Mouse (Mus musculus): ENCODE measurements at regions not wholly inside any gene's neighbourhood (a gene's known extent, or its start where the extent isn't known, plus 50 kb on each side); places are given as distances from the start of the nearest gene placed in this dataset.

DNA sequence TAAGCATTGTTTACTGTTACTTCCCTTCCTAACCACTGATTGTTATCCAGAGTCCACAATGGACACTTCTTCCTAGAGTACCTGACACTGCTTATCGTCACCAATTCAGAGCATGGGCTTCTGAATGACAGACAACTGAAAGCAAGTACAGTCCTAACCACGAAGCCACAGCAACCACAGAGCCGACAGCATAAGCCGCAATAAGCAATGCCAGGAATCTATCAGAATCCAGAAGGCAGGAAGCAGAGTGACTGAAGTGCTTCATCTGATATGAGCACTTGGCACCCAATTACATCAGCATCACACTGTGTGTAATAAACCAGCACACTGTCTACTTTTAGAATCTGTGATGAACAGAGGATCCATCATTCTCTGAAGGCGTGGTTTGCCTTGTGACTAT, 237.0 kb upstream of the Adcy2 start:
- Histone ChIP-seq H3K4me3 (ENCODE audit: low read length) (no peak overlapping the region), H3K27ac (ENCODE audit: low read depth, low read length) (no peak overlapping the region), H3K36me3 (ENCODE audit: control insufficient read depth, insufficient read depth, low read length) (no peaks in the 10 kb centered on the region), H3K4me1 (ENCODE audit: control insufficient read depth, insufficient read depth, low read depth, low read length) (no peaks in the 10 kb centered on the region), H3K4me2 (ENCODE audit: low read length) (no peak overlapping the region), H3K9me3 (ENCODE audit: control insufficient read depth, low read length) (no peaks in the 10 kb centered on the region), H3K27me3 (replicated peaks; ENCODE audit: control insufficient read depth, insufficient read depth, low read length) (no peaks in the 10 kb centered on the region), H3K9ac (ENCODE audit: low read depth, low read length) (no peak overlapping the region)
- WGBS, result 81% methylated on average over 5 of the region's 5 CpGs
- no peak for ATAC-seq

DNA sequence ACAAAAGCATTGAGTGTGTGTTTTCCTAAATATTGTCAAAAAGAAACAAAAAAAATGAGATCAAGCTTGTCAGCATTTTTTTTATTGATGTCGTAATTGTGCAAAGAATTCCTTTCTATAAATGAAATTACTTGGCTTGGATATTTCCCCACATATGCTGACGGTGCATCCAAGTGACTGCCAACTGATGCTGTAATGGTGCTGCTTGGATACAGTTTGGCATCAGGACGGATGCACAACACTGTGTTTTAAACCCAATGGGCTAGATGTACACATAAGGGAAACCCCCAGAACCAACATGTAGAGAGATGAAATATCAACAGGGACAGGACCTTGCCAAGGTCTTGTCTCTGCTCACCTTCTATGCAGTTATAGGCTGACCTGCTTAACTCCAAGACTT, 238.6 kb upstream of the Adcy2 start:
- no peak overlapping the region for H3K9ac ChIP-seq (ENCODE audit: low read depth, low read length)
- no peak overlapping the region for H3K27ac ChIP-seq (ENCODE audit: low read depth, low read length)
- WGBS, result 72% methylated on average over 3 of the region's 3 CpGs
- H3K36me3 ChIP-seq (ENCODE audit: control insufficient read depth, insufficient read depth, low read length), result no peaks in the 10 kb centered on the region
- ATAC-seq, result no peak
- H3K27me3 ChIP-seq (replicated peaks; ENCODE audit: control insufficient read depth, insufficient read depth, low read length), result no peaks in the 10 kb centered on the region
- no peak overlapping the region for H3K4me2 ChIP-seq (ENCODE audit: low read length)
- no peaks in the 10 kb centered on the region for H3K9me3 ChIP-seq (ENCODE audit: control insufficient read depth, low read length)
- H3K4me1 ChIP-seq (ENCODE audit: control insufficient read depth, insufficient read depth, low read depth, low read length), result no peaks in the 10 kb centered on the region
- H3K4me3 ChIP-seq (ENCODE audit: low read length), result no peak overlapping the region

- Histone ChIP-seq H3K27me3 (replicated peaks; ENCODE audit: control insufficient read depth, insufficient read depth, low read length) (no peaks in the 10 kb centered on the region), H3K4me1 (ENCODE audit: control insufficient read depth, insufficient read depth, low read depth, low read length) (no peaks in the 10 kb centered on the region), H3K4me2 (ENCODE audit: low read length) (no peak overlapping the region), H3K27ac (ENCODE audit: low read depth, low read length) (no peak overlapping the region), H3K9me3 (ENCODE audit: control insufficient read depth, low read length) (no peaks in the 10 kb centered on the region), H3K9ac (ENCODE audit: low read depth, low read length) (no peak overlapping the region), H3K4me3 (ENCODE audit: low read length) (no peak overlapping the region), H3K36me3 (ENCODE audit: control insufficient read depth, insufficient read depth, low read length) (no peaks in the 10 kb centered on the region)
- WGBS, result 66% methylated on average over 2 of the region's 2 CpGs
- ATAC-seq, result no peak
Observed at GRCm38 (mm10) chr13:69239261-69239915, 240.0 kb upstream of the Adcy2 start.

- Histone ChIP-seq H3K4me2 (ENCODE audit: low read length) (no peak overlapping the region), H3K4me1 (ENCODE audit: control insufficient read depth, insufficient read depth, low read depth, low read length) (no peaks in the 10 kb centered on the region), H3K4me3 (ENCODE audit: low read length) (no peak overlapping the region), H3K27ac (ENCODE audit: low read depth, low read length) (no peak overlapping the region), H3K9ac (ENCODE audit: low read depth, low read length) (no peak overlapping the region), H3K9me3 (ENCODE audit: control insufficient read depth, low read length) (no peaks in the 10 kb centered on the region), H3K27me3 (replicated peaks; ENCODE audit: control insufficient read depth, insufficient read depth, low read length) (no peaks in the 10 kb centered on the region), H3K36me3 (ENCODE audit: control insufficient read depth, insufficient read depth, low read length) (no peaks in the 10 kb centered on the region)
- 77% methylated on average over 14 of the region's 14 CpGs for WGBS
- ATAC-seq, result no peak
Observed at GRCm38 (mm10) chr13:69242544-69243296, 243.4 kb upstream of the Adcy2 start.

GRCm38 (mm10) chr13:69250334-69251129, 251.2 kb upstream of the Adcy2 start:
- Histone ChIP-seq H3K27ac (ENCODE audit: low read depth, low read length) (no peak overlapping the region), H3K36me3 (ENCODE audit: control insufficient read depth, insufficient read depth, low read length) (no peaks in the 10 kb centered on the region), H3K27me3 (replicated peaks; ENCODE audit: control insufficient read depth, insufficient read depth, low read length) (no peaks in the 10 kb centered on the region), H3K4me1 (ENCODE audit: control insufficient read depth, insufficient read depth, low read depth, low read length) (no peaks in the 10 kb centered on the region), H3K4me2 (ENCODE audit: low read length) (no peak overlapping the region), H3K9ac (ENCODE audit: low read depth, low read length) (no peak overlapping the region), H3K9me3 (ENCODE audit: control insufficient read depth, low read length) (no peaks in the 10 kb centered on the region), H3K4me3 (ENCODE audit: low read length) (no peak overlapping the region)
- 0 out of 2 replicates have a peak, but pooled peaks have one; percentile 4 for ATAC-seq
- WGBS, result 77% methylated on average over 4 of the region's 4 CpGs

DNA sequence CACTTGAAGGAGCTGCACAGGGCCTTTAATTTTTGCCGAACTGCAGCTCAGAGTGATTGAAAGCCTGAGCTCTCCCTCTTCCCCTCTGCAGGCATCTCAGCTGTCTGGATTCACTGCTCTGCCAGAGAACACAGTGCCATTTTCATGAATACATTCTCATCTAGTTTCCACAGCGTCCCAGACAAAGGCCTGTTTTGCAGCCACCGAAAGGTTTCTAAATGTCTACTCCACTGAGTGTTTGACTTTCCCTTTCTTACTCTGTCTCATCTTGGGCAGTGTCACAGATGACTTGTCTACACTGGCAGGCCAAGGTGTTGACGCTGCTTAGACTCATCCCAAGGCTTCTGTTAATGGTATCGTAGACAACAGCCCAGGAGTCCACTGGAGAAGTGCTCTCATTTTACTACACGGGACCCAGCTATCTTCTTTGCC, 251.8 kb upstream of the Adcy2 start:
- no peak for ATAC-seq
- H3K36me3 ChIP-seq (ENCODE audit: control insufficient read depth, insufficient read depth, low read length), result no peaks in the 10 kb centered on the region

DNA sequence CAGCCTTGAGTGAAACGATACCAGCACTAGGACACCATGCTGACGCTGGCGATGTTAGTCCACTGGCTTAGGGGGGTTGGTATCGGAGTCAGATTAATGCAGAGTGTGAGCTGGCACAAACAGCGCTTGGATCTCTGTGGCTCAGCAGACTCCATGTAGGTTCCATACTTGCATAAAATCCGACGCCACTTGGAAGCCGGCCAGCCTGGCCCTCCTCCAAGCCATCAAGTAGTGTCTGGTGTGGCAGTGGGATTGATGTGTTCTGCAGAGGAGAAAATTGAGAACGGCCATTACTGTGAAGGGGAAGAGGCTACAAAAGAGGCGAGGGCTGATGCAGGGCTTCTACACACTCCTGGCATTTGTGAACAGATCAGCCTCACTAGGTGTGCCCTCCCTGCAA, 253.0 kb upstream of the Adcy2 start:
- ATAC-seq, result peak; percentile 88
- 46% methylated on average over 10 of the region's 10 CpGs for WGBS
- Histone ChIP-seq H3K27ac (ENCODE audit: low read depth, low read length) (no peak overlapping the region), H3K4me3 (ENCODE audit: low read length) (no peak overlapping the region), H3K4me2 (ENCODE audit: low read length) (no peak overlapping the region), H3K36me3 (ENCODE audit: control insufficient read depth, insufficient read depth, low read length) (no peaks in the 10 kb centered on the region), H3K27me3 (replicated peaks; ENCODE audit: control insufficient read depth, insufficient read depth, low read length) (no peaks in the 10 kb centered on the region), H3K4me1 (ENCODE audit: control insufficient read depth, insufficient read depth, low read depth, low read length) (no peaks in the 10 kb centered on the region), H3K9me3 (ENCODE audit: control insufficient read depth, low read length) (0 out of 2 replicates have a peak, but pooled peaks cover 2% of the 10 kb centered on the region), H3K9ac (ENCODE audit: low read depth, low read length) (no peak overlapping the region)

More for the DNA sequence above, 251.8 kb upstream of the Adcy2 start:
- Histone ChIP-seq H3K27ac (ENCODE audit: low read depth, low read length) (no peak overlapping the region), H3K9ac (ENCODE audit: low read depth, low read length) (no peak overlapping the region), H3K9me3 (ENCODE audit: control insufficient read depth, low read length) (0 out of 2 replicates have a peak, but pooled peaks cover 2% of the 10 kb centered on the region), H3K4me1 (ENCODE audit: control insufficient read depth, insufficient read depth, low read depth, low read length) (no peaks in the 10 kb centered on the region), H3K4me2 (ENCODE audit: low read length) (no peak overlapping the region), H3K4me3 (ENCODE audit: low read length) (no peak overlapping the region), H3K27me3 (replicated peaks; ENCODE audit: control insufficient read depth, insufficient read depth, low read length) (no peaks in the 10 kb centered on the region)
- WGBS, result 54% methylated on average over 6 of the region's 6 CpGs

DNA sequence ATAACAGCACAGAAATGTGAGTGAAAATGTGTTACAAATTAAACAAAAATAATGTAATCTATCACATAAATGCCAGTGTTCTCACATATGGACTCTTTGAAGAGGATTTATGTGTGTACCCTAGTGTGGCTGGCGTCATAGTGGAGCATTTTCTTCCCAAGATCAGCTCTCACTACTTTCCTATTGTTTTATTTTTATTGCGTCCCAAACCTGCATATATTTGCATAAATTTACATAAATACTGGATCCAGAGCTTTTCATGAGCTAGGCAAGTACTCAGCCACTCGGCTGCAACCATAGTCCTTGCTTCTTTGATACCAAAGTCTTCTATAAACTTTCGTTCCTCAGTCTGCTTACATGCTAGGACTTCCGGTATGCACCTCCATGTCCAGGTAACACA, 261.1 kb upstream of the Adcy2 start:
- Histone ChIP-seq H3K27me3 (replicated peaks; ENCODE audit: control insufficient read depth, insufficient read depth, low read length) (no peaks in the 10 kb centered on the region), H3K9me3 (ENCODE audit: control insufficient read depth, low read length) (0 out of 2 replicates have a peak, but pooled peaks cover 2% of the 10 kb centered on the region), H3K4me2 (ENCODE audit: low read length) (no peak overlapping the region), H3K36me3 (ENCODE audit: control insufficient read depth, insufficient read depth, low read length) (no peaks in the 10 kb centered on the region), H3K4me3 (ENCODE audit: low read length) (no peak overlapping the region), H3K27ac (ENCODE audit: low read depth, low read length) (no peak overlapping the region), H3K9ac (ENCODE audit: low read depth, low read length) (no peak overlapping the region), H3K4me1 (ENCODE audit: control insufficient read depth, insufficient read depth, low read depth, low read length) (no peaks in the 10 kb centered on the region; the same call in 1 of the 2 replicates)
- ATAC-seq, result peak; percentile 52; the same call in 1 of the 2 replicates
- 39% methylated on average over 5 of the region's 5 CpGs for whole genome bisulfite sequencing

DNA sequence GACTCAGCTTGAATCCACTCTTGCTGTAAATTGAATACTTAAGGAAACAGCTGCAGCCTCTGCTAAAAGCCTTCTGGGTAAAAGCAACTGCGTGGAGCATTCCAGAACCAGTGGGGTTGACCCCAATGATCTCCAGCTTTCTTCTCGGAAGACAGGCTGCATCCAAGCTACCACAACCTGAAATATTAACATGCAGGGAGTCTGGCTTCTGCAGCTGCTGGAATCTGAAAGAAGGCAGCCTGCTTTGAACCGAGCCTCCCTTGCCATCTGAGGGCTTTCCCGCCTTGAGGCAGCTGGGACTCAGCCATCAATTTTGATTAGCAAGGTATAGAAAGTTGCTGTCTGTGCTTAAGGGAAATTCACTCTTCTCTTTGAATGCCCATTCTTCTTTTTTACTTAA, 261.6 kb upstream of the Adcy2 start:
- no peak overlapping the region for H3K4me2 ChIP-seq (ENCODE audit: low read length)
- H3K36me3 ChIP-seq (ENCODE audit: control insufficient read depth, insufficient read depth, low read length), result no peaks in the 10 kb centered on the region
- WGBS, result 26% methylated on average over 4 of the region's 4 CpGs
- ATAC-seq, result no peak
- no peaks in the 10 kb centered on the region for H3K9me3 ChIP-seq (ENCODE audit: control insufficient read depth, low read length)
- no peaks in the 10 kb centered on the region; the same call in 1 of the 2 replicates for H3K4me1 ChIP-seq (ENCODE audit: control insufficient read depth, insufficient read depth, low read depth, low read length)
- H3K9ac ChIP-seq (ENCODE audit: low read depth, low read length), result no peak overlapping the region
- no peak overlapping the region for H3K27ac ChIP-seq (ENCODE audit: low read depth, low read length)
- no peaks in the 10 kb centered on the region for H3K27me3 ChIP-seq (replicated peaks; ENCODE audit: control insufficient read depth, insufficient read depth, low read length)
- H3K4me3 ChIP-seq (ENCODE audit: low read length), result no peak overlapping the region

All from hindbrain, embryonic 16.5 days (tissue).